Mouse (Mus musculus) adrenal gland, adult 18-20 months (tissue): ENCODE results near the gene Stk11. TPM values are rescaled to one million over a fixed set of nuclear protein-coding genes. Genes with fewer than 3 reads are reported as not detected.

ENCODE experiments used
- DNase-seq, 2 experiments: peaks; one replicate each; pipeline ENCODE4 v3.0.0; 2021 to 2022; ENCODE audit warnings: low spot score in 2 of 2
- total RNA-seq, 2 experiments: library from RNA; stranded (reverse); gene quantifications; 1 replicate in 1 of 2; 2 replicates in 1 of 2; pipeline ENCODE4 v1.2.3; 2021

Gene Stk11
- total RNA-seq, 2 experiments from 2014 or later: 154 to 158 TPM

DNA sequence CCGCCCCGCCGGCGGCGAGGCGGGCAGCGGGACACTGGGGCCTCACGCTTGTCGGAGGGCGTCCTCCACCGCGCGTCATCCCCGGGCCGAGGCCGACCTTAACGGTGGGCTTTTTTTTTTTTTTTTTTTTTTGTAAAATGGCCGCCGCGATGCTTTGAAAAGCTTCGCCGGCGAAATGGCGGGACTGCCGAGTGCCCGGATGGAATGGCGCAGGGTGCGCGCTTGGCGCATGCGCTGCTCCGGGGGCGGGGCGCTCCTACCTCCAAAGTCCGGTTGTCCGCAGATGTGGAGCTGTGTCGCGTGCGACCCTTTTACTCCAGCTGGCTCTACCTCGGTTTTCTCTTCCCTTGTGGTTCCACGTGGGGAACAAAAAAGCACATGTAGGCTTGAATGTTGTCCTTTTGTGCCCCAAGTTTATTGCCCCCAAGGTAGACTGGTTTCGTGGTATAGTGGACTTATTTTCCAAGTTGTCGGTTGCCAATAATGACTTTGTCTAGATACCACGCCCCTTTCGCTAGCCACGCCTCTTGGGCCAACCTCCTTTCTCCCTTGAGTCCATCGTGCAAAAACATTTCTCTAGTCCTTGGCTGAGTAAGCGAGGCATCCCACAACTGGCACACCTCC, 52.5 kb downstream of the Stk11 start:
- peak; percentile 94 to 96 for DNase-seq

DNA sequence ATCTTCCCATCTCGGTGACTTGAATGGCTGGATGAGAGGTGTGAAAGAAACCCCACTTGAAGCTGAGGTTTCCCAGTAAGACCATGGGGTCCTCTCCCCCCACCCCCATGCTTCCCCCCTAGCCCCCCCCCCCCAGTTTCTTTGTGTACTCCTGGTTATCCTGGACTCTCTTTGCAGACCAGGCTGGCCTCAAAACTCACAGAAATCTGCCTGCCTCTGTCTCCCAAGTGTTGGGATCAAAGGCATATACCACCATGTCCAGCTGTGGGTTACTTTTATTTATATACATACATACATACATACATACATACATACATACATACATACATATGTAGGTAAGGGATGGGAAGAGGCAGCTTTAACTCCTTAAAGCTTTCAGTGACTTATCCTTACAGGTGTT, 53.5 kb downstream of the Stk11 start:
- DNase-seq: no peak

DNA sequence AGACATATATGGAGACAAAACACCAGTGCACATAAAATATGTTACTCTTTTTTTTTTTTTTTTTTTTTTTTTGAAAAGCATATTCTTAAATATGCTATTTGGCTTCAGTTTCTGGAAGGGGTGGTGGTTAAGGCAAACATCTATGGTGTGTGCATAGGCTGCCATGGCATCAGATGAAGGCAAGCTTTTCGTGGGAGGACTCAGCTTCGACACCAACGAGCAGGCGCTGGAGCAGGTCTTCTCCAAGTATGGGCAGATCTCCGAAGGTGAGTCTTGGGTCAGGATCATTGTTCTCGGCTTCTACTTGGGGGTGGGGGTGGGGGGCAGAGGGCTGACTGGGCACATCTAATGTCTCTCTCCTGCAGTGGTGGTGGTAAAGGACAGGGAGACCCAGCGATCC, 54.0 kb downstream of the Stk11 start:
- no peak for DNase-seq

DNA sequence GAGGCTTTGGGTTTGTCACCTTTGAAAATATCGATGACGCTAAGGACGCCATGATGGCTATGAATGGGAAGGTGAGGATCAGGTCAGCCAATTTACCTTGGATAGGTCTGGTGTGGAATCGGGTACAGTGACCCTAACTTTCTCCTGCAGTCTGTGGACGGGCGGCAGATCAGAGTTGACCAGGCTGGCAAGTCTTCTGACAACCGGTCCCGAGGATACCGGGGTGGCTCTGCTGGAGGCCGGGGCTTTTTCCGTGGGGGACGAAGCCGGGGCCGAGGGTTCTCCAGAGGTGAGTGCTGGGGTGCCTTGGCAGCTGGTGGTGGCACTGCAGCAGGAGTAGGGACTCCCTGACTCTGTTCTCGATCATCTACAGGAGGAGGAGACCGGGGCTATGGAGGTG, 54.4 kb downstream of the Stk11 start:
- DNase-seq: peak; percentile 8 to 34

DNA sequence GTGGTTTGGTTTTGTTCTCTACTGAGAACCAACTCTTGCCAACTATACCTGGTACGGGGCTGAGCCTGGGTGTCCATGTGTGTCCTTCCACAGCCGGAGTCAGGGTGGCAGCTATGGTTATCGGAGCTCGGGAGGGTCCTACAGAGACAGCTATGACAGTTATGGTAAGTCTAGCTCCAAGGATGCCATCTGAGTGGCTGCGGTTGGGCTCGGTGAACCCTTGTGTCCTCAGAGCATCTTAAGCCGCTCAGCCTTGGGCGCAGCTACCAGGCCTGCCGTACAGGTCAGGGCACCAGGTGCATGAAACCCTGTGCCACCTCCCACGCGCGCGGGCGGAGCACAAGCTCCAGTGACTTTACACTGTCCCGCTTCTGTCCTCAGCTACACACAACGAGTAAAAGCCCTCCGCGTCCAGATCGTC, 55.0 kb downstream of the Stk11 start:
- DNase-seq: peak in 1 of 2 experiments; percentile 25

DNA sequence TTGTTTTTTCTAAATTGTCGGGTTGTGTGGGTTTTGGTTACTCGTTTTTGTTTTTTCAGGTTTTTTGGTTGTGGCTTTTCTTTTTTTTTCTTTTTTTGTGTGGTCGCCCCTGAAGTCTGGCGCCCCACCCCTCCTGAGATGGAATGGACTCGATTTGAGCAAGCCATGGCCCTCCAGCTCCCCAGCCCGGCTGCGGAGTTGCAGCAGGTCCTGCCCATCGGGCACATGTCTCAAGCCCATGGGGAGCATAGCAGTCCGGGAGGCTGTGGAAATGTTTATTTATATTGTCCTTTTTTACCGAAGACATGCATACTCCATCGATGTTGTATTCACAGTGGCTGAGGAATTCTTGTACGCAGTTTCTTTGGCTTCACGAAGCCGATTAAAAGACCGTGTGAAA, 55.6 kb downstream of the Stk11 start:
- DNase-seq: no peak

DNA sequence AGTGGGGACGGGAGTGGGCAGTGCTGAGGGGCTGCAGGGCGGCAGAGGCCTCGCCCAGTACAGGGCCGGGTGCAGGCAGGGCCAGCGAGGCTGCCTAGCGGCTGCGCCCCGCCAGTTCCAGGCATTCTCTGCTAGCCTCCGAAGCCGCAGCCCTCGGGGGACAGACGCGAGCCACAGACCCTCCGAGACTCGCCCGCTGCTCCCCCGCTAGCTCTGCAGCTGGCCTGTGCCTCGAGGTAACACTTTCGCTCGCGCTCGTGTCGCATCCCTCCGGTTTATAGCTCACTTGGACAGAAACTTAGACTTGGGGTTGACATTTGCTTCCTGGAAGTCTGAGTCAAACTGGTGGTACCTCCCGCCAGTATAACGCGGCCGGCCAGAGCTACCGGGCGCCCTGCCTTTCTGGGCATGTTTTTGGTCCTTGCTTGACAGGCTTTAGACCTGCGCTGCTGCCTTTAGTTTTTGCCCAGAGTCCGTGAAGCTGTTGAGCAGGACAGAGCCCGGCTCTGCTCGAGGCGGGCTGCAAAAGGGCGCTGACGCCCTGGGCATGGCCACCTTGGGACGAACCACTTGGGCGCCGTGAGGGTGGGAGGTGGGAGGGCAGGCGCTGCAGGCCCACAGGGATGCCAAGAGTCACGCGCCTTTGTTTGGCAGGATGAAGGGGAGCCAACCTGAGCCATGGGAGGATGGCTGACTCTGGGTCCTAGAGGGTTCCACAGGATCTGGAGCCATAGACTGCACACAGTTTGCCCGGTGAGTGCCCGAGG, 56.3 kb downstream of the Stk11 start:
- peak; percentile 18 to 32 for DNase-seq

DNA sequence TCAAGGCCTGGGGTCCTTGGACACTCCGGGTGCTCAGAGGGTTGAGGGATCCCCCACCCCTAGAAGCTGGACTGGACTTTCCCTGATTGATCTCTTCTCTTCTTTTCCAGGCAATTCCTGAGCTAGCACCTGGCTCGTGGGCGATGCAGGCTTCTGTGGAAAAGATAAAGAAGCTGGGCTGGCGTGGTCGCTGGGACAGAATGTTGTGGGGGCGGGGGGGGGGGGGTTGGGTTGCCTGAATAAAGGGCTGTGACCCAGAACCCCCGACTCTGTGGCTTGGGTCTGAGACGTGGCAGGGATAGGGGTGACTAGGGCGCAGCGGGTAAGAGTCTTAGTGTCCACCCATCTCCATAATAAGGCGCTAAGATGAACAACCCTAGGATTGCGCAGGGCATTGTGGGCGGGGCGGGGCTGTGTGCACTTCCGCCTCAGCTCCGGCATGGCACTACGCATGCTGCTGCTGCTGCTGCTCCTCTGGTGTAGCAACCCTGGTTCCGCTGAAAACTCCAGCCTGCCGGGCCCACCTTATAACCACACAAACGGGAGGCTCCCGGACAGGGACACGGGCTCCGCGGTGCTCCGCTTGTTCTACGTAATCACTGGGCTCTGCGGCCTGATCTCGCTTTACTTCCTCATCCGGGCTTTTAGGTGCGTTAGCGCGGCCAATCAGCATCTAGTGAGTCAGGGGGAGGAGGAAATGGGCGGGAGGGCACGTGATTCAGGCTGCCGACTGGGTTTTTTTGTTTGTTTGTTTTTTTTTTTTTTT, 57.1 kb downstream of the Stk11 start, which contains the start of gene 1600002K03Rik:
Gene 1600002K03Rik (plus strand): TSS at position 418 of the 766 bp plus-strand sequence.
- DNase-seq: peak; percentile 78 to 87

DNA sequence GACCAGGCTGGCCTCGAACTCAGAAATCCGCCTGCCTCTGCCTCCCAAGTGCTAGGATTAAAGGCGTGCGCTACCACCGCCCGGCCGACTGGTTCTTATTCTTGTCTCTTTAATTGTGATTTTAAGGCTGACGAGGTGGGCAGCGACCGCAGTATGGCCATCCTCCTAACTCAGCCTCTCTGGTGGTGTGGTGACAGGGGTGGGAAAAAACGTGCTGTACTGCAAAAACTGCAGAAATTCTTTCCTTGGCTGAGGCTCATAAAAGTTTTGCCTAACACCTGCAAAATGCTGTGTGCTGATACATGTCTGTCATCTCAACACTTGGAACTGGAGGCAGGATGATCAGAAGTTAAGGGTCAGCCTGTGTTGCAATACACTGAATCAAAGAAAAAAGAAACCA, 57.8 kb downstream of the Stk11 start:
- peak in 1 of 2 experiments; percentile 15 for DNase-seq

DNA sequence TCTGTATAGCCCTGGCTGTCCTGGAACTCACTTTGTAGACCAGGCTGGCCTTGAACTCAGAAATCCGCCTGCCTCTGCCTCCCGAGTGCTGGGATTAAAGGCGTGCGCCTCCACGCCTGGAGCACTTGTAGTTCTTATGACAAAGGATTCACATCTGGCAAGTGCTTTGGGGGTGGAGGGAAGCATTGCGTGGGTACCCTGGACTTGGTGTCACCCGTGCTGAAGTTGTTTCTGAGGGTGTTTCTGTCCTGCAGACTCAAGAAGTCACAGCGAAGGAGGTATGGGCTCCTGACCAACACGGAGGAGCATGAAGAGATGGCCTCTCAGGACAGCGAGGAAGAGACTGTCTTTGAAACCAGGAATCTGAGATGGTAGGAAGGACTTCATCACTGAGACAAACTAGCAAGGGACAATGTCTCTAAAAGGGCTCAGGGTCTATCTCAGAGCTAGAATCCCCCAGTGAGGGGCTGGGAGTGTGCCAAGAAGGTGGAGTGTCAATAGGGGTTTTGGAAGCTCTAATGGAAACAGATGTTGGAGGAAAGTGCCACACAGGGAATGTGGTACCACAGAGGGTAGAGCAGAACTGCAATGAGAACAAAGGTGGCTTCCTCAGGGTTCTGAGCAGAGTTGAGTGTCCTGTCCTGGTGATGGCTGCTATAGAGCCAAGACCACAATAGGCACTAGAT, 58.5 kb downstream of the Stk11 start:
- DNase-seq: peak in 1 of 2 experiments; percentile 25

DNA sequence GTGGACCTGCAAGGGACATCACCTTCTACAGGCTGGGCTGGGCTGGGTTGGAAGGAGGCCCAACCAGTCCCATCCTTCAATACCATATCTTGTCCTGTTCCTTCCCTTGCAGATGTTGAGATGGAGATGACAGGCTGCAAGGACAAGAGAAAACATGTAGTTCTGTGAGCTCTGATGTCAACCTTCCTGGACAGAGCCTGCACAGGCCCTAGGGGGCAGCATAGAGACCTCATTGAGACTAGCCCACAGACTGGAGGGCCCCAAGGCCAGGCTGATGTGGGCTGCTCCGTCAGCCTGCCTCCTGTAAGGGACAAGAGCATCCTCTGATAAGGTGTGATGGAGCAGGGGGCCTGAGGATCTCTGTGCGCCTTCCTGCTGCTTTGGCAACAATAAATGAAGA, 59.1 kb downstream of the Stk11 start:
- DNase-seq: peak; percentile 22 to 42

DNA sequence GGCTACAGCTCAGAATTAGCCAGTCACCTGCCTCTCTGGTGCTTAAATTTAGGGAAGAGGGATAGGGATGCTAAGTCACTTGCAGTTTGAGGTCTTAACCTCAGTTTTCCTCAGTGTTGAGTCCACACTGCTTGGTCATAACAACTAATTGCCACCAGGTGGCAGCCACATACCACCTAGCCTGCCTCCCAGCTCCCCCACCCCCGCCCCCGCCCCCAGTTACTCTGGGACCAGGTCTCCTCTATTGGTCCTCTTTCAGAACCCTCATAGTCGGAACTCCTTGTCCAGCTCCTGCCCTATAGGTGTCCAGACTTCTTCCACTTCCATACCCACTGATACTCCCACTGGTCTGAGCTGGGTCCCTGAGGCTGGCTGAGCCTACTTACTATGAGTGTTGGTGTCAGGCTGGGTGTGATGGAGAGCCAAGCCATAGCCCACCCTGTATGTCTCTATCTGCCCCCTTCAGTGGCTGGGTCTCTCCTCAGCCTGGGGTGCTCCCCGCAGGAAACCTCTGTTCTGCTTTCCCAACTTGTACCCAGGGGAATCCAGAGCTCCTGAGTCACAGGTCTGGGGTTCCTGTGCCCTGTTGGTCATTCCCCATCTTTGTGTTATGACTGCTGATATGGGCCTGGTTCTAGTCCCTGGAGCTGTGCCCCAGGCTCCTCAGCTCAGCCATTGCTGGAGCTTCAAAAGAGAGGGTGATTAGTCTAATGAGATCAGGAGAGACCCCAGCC, 60.1 kb downstream of the Stk11 start:
- peak in 1 of 2 experiments; percentile 22 for DNase-seq

DNA sequence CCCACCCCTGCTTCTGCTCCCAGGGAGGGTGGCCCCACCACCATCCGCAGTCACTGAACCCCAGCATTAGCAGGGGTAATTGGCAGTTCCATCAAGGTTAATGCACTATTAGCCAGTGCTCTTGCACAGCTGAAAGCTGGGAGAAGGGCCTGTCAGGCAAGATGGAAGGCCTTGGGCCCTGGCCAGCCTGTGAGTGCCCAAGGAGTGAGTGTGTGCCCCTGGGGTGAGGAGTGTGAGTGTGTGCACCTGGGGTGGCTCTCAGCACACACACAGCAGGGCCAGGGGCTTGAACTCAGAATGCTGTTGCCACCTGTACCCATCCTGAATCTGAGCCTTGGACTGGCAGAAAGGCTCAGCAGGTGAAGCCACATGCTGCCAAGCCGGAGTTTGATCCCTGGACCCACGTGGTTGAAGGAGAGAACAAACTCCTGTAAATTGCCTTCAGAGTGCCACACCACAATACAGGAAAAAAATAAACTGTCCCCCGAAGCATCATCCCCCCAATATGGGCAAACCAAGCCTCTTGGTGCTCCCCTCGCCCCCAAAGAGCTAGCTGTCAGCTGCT, 60.7 kb downstream of the Stk11 start:
- DNase-seq: peak in 1 of 2 experiments; percentile 24

DNA sequence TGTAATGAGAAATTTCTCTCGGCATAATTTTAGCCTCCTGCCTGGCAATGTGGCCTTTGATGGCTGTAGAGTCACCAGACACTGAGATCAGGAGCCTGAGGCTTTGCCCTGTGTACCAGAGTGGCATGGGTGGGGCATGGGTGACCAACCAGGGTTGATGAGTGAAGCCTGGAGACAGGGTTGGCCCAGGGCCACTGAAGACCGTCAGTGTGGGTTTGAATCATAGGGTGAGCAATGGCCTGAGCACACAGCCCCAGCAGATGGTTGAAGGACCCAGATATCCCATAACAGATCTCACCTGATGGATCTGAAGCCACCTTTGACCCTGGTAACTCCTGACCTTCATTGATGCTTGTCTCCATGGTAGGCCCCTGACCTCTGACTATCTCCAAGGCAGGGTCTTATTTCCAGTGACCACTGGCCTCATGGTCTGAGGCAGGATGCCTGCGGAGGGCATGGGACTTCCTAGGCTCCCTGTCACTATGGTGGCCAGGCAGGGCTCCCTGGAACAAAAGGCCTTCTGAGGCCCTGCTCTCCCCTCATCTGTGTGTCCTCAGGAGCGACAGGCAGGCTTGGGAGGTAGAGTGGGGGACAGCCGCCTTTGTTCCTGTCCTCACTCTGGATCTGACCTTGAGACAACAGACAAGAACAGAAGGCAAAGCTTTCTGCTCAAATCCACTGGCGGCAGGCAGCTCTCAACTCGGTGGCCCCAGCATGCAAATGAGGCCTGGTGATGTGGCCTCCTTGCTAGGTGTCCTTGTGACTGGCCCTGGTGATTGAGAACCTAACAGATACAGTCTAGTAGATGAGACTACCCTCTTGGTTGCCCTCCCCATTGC, 62.1 kb downstream of the Stk11 start:
- DNase-seq: peak in 1 of 2 experiments; percentile 65

DNA sequence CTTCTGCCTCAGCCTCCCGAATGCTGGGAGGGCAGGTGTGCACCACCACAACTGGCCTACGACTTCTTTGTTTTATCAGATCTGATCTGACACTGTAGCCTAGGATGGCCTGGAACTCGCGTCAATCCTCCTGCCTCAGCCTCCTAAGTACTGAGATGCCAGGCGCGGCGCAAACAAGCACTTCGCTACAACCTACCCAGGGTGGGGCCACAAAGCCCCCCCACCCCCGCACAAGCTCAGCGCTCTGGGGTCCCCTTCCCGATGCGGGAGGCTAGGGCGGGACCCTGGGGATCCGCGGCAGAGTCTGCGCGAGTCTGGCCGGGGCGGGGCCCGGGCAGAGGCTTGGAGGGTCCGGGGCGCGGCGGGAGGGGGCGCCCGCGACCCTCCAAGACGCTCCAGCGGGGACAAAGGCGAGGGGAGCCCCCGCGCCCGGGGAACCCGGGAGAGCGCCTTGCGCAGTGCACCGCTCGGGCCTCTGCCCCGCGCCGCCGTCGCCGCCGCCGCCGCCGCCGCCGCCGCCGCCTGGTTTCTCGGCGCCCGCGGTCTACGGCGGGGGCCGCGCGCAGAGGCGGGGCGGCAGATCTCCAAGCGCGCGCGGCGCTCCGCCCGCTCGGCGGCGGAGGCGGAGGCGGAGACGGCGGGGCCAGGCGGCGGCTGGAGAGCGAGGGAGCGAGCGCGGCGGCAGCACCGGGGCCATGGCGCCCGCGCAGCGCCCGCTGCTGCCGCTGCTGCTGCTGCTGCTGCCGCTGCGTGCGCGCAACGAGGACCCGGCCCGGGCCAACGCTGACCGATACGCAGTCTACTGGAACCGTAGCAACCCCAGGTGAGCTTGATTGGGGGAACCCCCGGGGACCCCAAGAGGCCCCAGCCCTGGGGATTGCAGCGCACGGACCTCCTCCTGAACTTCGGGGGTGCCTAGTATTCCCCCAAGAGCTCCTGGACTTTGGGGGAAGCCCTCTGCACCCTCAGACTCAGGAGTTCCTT, 63.8 kb downstream of the Stk11 start, which contains the start of gene Efna2:
Gene Efna2 (plus strand): TSS at position 415 of the 984 bp plus-strand sequence.
- peak; percentile 48 to 60 for DNase-seq
